Mouse (Mus musculus): ENCODE measurements at regions not wholly inside any gene's neighbourhood (a gene's known extent, or its start where the extent isn't known, plus 50 kb on each side); places are given as distances from the start of the nearest gene placed in this dataset.

DNA sequence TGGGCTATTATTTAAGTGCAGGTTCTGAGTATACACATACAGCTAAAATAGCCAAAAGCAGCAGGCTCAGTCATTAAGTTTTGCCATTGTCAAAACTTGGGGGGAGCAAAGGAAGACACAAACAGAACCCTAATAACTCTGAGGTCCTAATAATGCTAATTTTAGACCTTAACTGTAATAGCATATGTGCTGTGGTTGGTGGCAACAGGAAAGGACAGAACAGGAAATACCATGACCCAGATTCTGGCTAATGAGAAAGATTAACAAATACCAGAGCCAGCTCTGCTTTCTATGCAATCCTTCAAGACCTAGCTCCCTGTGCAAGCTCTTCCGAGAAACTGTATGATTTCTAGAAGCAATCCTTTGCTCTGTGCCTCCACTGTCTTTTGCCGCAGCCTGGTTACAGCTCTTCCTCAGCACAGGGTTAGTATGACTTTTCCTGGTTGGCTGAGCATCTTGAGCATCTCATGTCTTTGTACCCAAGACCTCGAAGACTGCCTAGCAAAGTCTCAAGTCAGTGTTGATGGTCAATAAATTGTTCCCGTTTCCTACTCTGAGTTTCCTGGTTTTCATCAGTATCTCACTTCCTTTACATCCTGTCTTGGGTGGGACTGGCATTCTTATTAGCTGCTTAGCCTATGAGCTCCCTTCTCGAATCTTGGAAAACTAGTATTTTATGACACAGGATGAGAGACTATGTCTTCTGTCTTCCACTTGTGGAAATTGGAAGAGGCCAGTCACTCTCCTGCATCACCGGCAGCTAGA, 49.9 kb upstream of the Eed start:
- Histone ChIP-seq H3K9ac (no peak overlapping the region), H3K4me1 (replicated peaks) (peaks cover 18% of the 10 kb centered on the region), H3K27me3 (replicated peaks) (no peaks in the 10 kb centered on the region), H3K9me3 (no peaks in the 10 kb centered on the region), H3K4me2 (replicated peaks) (peak overlapping the region; percentile 28), H3K27ac (peak overlapping the region; percentile 68), H3K36me3 (no peaks in the 10 kb centered on the region), H3K4me3 (replicated peaks) (no peak overlapping the region)
- ATAC-seq: no peak
- WGBS: 56% methylated on average over 6 of the region's 6 CpGs

DNA sequence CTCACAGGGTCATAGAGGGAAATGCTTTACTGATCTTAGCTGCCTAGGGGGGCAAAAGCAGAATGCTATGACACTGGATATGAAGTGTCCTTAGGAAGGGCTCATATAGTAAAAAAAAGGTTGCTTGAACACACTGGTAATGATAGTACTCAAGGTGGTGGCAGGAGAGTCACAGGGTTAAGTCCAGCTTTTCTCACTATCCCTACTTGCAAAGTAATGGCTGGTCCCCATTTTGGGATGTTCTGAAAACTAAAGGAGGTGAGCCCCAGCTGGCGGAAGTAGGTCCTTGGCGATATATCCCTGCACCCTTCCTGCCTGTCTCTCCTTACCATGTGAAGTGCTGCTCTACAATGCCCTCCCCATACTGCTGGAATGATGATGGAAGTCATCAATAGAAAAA, 52.3 kb upstream of the Eed start:
- Histone ChIP-seq H3K4me2 (replicated peaks) (no peak overlapping the region), H3K36me3 (no peaks in the 10 kb centered on the region), H3K4me3 (replicated peaks) (no peak overlapping the region), H3K27ac (no peak overlapping the region), H3K9me3 (no peaks in the 10 kb centered on the region), H3K27me3 (replicated peaks) (no peaks in the 10 kb centered on the region), H3K4me1 (replicated peaks) (peaks cover 18% of the 10 kb centered on the region), H3K9ac (no peak overlapping the region)
- whole genome bisulfite sequencing: 97% methylated on average over 2 of the region's 2 CpGs
- ATAC-seq: no peak

DNA sequence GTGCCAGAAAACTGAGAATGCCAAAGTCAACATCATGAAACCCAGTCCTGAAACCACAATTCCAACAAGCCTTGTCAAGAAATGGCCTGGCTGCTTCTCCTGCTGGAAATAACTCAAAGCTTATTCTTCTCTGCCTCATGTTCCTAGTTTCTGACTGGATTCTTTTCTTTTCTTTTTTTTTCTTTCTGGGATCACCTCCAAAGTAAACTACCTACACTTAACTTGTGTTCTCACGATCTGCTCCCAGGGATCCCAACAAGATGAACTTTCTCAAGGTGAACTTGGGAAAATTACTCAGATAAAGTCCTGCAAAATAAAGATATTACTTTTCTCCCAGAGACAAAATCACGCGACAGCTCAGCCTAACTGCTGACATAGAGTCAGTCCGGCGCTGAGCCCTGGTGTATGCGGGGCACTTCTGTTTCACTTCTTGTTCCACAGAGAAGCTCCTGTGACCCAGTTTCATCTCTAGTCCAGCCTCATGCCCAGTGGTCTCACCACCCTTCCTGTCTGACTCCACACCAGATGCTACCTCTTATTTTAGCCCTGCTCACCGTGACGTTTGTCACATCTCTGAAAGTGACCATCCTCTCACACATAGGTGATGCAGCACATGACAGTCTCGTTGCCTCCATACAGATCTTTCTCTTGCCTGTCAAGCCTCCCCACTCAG, 53.0 kb upstream of the Eed start:
- Histone ChIP-seq H3K4me1 (replicated peaks) (peaks cover 18% of the 10 kb centered on the region), H3K4me2 (replicated peaks) (no peak overlapping the region), H3K9me3 (no peaks in the 10 kb centered on the region), H3K36me3 (no peaks in the 10 kb centered on the region), H3K9ac (no peak overlapping the region), H3K27me3 (replicated peaks) (no peaks in the 10 kb centered on the region), H3K4me3 (replicated peaks) (no peak overlapping the region), H3K27ac (no peak overlapping the region)
- no peak for ATAC-seq
- WGBS: 76% methylated on average over 9 of the region's 9 CpGs

DNA sequence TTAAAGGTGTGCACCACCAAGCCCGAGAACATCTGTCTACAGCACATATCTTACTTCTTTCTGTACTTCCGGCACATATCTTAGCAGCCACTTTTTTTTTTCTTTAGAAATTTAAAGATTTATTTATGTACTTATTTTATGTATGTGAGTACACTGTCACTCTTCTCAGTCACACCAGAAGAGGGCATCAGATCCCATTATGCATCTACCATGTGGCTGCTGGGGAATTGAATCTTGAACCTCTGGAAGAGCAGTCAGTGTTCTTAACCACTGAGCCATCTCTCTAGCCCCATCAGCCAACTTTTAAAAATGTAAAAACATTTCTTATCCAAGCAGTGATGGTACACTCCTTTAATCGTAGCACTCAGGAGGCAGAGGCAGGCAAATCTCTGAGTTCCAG, 53.7 kb upstream of the Eed start:
- ATAC-seq: no peak
- H3K4me3 ChIP-seq (replicated peaks): no peak overlapping the region
- H3K9ac ChIP-seq: no peak overlapping the region
- no peaks in the 10 kb centered on the region for H3K9me3 ChIP-seq
- peaks cover 12% of the 10 kb centered on the region for H3K4me1 ChIP-seq (replicated peaks)
- no peaks in the 10 kb centered on the region for H3K36me3 ChIP-seq
- 88% methylated on average over 3 of the region's 3 CpGs for WGBS
- H3K27me3 ChIP-seq (replicated peaks): no peaks in the 10 kb centered on the region
- no peak overlapping the region for H3K4me2 ChIP-seq (replicated peaks)
- no peak overlapping the region for H3K27ac ChIP-seq

DNA sequence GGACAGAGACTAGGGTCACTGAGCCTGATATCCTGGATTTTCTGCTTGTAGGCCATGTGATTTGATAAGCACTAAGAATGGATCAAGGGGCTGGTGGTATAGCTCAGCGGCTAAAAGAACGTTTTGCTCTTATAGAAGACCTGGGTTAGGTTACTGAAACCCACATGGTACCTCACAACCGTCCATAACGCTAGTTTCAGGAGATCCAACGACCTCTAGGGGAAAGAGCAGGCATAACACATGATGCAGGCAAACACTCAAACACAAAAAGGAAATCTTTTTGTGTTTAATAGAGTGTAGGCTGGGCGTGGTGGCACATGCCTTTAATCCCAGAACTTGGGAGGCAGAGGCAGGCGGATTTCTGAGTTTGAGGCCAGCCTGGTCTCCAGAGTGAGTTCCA, 54.6 kb upstream of the Eed start:
- H3K4me2 ChIP-seq (replicated peaks): no peak overlapping the region
- no peaks in the 10 kb centered on the region for H3K36me3 ChIP-seq
- no peak for ATAC-seq
- H3K4me3 ChIP-seq (replicated peaks): no peak overlapping the region
- 0 out of 2 replicates have a peak, but pooled peaks cover 4% of the 10 kb centered on the region for H3K4me1 ChIP-seq (replicated peaks)
- H3K27ac ChIP-seq: no peak overlapping the region
- H3K9ac ChIP-seq: no peak overlapping the region
- H3K27me3 ChIP-seq (replicated peaks): no peaks in the 10 kb centered on the region
- H3K9me3 ChIP-seq: no peaks in the 10 kb centered on the region
- 72% methylated on average over 7 of the region's 7 CpGs for WGBS

DNA sequence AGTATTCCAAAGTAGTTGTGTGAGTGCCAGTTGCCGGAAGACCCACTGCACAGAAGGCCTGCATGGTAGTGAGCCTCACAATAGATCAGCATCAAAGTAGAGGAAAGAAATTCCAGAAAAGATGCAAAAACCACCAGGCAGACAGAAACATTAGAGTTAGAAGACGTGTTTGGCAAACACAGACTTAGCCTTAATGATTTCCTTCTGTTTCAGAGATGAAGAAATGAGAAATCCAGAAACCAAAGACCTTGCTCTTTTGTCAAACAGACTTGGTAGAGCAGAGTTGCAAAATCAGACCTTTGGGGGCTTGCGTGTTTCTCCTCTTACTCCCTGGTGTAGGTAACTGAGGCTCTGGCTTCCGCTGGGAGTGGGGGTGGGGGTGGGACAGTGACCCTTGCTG, 57.0 kb upstream of the Eed start:
- no peak overlapping the region for H3K9ac ChIP-seq
- no peak overlapping the region for H3K27ac ChIP-seq
- 91% methylated on average over 4 of the region's 4 CpGs for WGBS
- H3K9me3 ChIP-seq: no peaks in the 10 kb centered on the region
- no peak overlapping the region for H3K4me2 ChIP-seq (replicated peaks)
- H3K36me3 ChIP-seq: no peaks in the 10 kb centered on the region
- H3K27me3 ChIP-seq (replicated peaks): no peaks in the 10 kb centered on the region
- H3K4me1 ChIP-seq (replicated peaks): peaks cover 6% of the 10 kb centered on the region; the same call in 1 of the 2 replicates
- no peak overlapping the region for H3K4me3 ChIP-seq (replicated peaks)
- no peak for ATAC-seq

DNA sequence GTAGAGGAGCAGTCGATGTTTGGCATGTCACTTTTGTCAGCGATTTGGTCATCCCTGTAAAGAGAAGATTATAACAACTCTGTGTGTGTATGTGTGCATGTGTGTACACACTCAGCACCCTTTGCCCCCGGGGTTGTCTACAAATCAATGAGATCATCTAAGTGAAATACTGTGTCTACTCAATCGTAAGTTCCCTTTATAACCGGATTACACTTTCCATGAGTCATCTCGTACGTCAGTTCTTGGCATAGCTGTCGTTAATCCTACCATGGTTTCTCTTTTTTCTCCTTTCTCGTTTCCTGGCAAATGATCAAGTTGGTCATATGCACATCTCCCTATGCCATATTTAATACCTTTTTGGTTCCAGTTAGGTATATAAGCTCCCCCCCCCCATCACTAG, 58.7 kb upstream of the Eed start:
- H3K4me2 ChIP-seq (replicated peaks): no peak overlapping the region
- H3K9me3 ChIP-seq: no peaks in the 10 kb centered on the region
- no peaks in the 10 kb centered on the region for H3K27me3 ChIP-seq (replicated peaks)
- H3K9ac ChIP-seq: no peak overlapping the region
- H3K4me3 ChIP-seq (replicated peaks): no peak overlapping the region
- no peaks in the 10 kb centered on the region for H3K36me3 ChIP-seq
- no peak for ATAC-seq
- H3K27ac ChIP-seq: no peak overlapping the region
- 70% methylated on average over 9 of the region's 9 CpGs for WGBS
- H3K4me1 ChIP-seq (replicated peaks): peaks cover 10% of the 10 kb centered on the region; the same call in 1 of the 2 replicates

DNA sequence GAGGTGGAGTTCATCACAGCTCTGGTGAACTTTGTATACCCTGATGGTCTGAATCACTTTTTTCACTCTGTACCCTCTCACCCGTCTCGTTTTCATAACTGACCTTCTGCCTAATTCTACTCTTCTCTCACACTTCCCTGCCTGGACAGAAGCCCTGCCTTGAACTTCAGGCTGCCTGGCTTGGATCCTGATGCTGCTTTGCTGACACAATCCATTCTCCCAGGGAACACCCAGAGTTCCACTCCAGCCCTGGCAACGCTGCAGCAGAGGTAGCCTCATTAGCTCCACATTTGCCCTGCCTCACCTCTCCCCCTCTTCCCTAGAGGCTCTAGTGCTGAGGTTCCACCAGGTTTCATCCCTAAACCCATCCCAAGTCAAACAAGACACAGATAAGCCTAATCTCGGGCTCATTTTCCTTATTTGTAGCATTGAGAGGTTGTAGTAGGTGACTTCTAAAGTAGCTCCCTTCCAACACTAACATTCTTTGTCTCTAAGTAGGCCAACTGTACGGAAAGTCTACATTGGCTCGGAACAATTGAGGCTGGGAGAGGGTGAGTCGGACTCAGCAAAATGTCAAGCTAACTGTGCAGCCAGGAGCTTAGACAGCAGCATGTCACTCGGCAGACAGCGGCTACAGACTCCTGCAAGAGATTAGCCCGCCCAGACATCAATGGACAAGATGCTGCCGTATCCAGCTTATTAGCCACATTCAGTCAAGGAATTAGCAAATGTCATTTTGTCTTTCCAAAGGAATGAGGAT, 60.0 kb upstream of the Eed start:
- H3K4me2 ChIP-seq (replicated peaks): no peak overlapping the region
- no peak for ATAC-seq
- H3K9me3 ChIP-seq: no peaks in the 10 kb centered on the region
- H3K27me3 ChIP-seq (replicated peaks): no peaks in the 10 kb centered on the region
- H3K27ac ChIP-seq: no peak overlapping the region
- H3K36me3 ChIP-seq: no peaks in the 10 kb centered on the region
- H3K9ac ChIP-seq: no peak overlapping the region
- H3K4me1 ChIP-seq (replicated peaks): peaks cover 10% of the 10 kb centered on the region; the same call in 1 of the 2 replicates
- H3K4me3 ChIP-seq (replicated peaks): no peak overlapping the region
- 67% methylated on average over 11 of the region's 11 CpGs for WGBS

DNA sequence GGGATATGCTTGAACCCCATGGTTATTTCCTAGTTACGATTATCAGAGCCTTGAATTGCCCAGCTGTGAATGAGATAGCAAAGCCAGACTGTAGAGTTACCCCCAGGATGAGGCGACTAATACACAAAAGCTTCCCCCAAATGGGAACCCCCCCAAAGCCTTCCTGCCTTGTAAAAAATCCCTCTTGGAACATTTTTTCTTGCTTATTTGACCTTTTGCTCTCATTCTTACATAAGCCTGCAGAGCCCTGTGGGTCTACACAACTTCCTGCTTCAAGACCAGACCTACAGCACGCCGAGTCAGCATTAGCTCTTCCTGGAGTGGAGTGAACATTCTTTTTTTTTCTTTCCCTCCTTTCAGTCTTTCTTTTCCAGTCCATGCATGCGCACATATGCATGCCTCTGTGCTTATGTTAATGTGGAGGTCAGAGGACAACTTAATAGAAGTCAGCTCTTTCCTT, 60.8 kb upstream of the Eed start:
- no peaks in the 10 kb centered on the region for H3K9me3 ChIP-seq
- 38% methylated on average over 5 of the region's 5 CpGs for WGBS
- 0 out of 2 replicates have a peak overlapping the region, but pooled peaks have one; percentile 1 for H3K27ac ChIP-seq
- H3K36me3 ChIP-seq: no peaks in the 10 kb centered on the region
- no peak overlapping the region for H3K4me3 ChIP-seq (replicated peaks)
- no peak overlapping the region for H3K9ac ChIP-seq
- no peak overlapping the region for H3K4me2 ChIP-seq (replicated peaks)
- peaks cover 10% of the 10 kb centered on the region; the same call in 1 of the 2 replicates for H3K4me1 ChIP-seq (replicated peaks)
- H3K27me3 ChIP-seq (replicated peaks): no peaks in the 10 kb centered on the region
- peak; percentile 54 for ATAC-seq

DNA sequence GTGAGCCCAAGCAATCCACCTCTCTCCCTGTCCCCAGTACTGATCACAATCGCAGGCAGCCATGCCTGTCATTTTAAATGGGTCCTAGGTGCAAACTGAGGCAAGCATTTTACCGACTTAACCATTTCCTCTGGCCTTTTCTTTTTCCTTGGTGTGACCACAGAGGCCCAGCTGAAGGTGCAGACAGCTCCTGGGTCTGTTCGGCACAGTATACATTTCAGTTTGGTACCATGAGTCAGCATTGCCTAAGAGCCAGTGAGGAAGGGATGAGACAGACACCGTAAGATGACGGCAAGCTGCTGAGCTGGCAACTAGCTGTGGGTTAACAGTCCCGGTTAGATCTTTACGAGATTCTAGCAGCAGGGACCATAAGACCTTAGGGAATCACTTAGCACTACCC, 61.6 kb upstream of the Eed start:
- 88% methylated on average over 7 of the region's 7 CpGs for WGBS
- H3K27me3 ChIP-seq (replicated peaks): no peaks in the 10 kb centered on the region
- H3K4me1 ChIP-seq (replicated peaks): peaks cover 10% of the 10 kb centered on the region; the same call in 1 of the 2 replicates
- no peak overlapping the region for H3K9ac ChIP-seq
- H3K4me2 ChIP-seq (replicated peaks): no peak overlapping the region
- H3K9me3 ChIP-seq: no peaks in the 10 kb centered on the region
- ATAC-seq: no peak
- H3K36me3 ChIP-seq: no peaks in the 10 kb centered on the region
- H3K4me3 ChIP-seq (replicated peaks): no peak overlapping the region
- H3K27ac ChIP-seq: no peak overlapping the region

DNA sequence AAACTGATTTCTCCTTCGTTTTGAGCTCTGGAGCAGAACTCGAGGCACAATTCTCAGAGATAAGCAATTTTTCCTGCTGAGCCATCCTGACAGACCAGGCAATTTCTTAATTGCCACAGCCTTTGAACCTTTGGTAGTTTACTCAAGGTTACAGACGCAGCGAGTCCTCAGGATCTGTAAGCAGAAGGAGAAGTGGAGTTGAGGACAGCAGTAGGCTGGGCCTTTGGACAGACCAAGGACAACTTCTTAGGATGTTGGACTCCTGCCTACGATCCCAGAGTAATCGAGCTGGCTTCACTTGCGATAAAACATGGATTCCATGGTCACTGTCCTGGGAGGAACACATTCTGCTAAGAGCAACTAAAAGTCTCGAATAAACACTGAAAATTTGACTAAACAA, 62.7 kb upstream of the Eed start:
- Histone ChIP-seq H3K36me3 (no peaks in the 10 kb centered on the region), H3K27me3 (replicated peaks) (no peaks in the 10 kb centered on the region), H3K27ac (peak overlapping the region; percentile 29), H3K4me3 (replicated peaks) (no peak overlapping the region), H3K9me3 (no peaks in the 10 kb centered on the region), H3K9ac (no peak overlapping the region), H3K4me2 (replicated peaks) (no peak overlapping the region), H3K4me1 (replicated peaks) (peaks cover 13% of the 10 kb centered on the region; the same call in 1 of the 2 replicates)
- peak; percentile 51 for ATAC-seq
- 42% methylated on average over 8 of the region's 8 CpGs for WGBS

DNA sequence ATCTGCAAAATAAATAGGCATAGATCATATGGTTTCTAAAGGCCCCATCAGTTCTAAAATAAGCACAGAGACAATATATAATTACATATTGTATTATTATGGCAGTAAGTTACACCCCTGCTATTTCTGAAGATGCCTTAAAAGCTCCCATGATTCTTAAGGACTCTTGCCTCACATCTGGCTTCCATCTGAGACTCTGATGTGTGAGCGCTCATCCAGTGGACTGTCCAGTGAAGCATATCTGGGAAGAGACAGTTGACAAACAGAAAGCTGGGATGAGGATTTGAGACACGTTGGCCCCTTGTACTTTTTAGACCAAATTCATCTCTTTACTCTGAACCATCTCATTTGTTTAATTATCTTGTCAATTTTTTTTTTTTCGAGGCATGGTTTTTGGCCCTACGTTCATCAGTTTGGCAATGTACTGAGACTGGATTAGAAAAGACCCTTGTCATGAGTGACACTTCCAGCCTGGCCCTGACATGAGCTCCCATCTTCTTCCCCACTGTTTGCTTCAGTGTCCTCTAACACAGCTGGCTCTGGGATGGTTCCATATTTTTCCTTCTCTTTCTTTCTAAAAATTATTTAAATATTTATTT, 63.4 kb upstream of the Eed start:
- WGBS: 64% methylated on average over 4 of the region's 4 CpGs
- Histone ChIP-seq H3K9me3 (no peaks in the 10 kb centered on the region), H3K27ac (no peak overlapping the region), H3K4me3 (replicated peaks) (no peak overlapping the region), H3K27me3 (replicated peaks) (no peaks in the 10 kb centered on the region), H3K4me2 (replicated peaks) (no peak overlapping the region), H3K4me1 (replicated peaks) (peaks cover 13% of the 10 kb centered on the region; the same call in 1 of the 2 replicates), H3K9ac (no peak overlapping the region), H3K36me3 (no peaks in the 10 kb centered on the region)
- peak; percentile 24; the same call in 1 of the 2 replicates for ATAC-seq
